Mouse (Mus musculus) cerebellum, postnatal 4 days (tissue): Measurements from ENCODE around the gene Clcn1.

ENCODE experiments used
- DNase-seq, 2 experiments: peaks; one replicate each; pipeline ENCODE4 v3.0.0; 2022; ENCODE audit warnings: low spot score in 2 of 2, mixed read lengths in 1 of 2

Clcn1 gene

GRCm38 (mm10) chr6:42286448-42286847 is at the start of gene Clcn1:
TSS of gene Clcn1 (plus strand) at chr6:42286685.
- no peak for DNase-seq

DNA sequence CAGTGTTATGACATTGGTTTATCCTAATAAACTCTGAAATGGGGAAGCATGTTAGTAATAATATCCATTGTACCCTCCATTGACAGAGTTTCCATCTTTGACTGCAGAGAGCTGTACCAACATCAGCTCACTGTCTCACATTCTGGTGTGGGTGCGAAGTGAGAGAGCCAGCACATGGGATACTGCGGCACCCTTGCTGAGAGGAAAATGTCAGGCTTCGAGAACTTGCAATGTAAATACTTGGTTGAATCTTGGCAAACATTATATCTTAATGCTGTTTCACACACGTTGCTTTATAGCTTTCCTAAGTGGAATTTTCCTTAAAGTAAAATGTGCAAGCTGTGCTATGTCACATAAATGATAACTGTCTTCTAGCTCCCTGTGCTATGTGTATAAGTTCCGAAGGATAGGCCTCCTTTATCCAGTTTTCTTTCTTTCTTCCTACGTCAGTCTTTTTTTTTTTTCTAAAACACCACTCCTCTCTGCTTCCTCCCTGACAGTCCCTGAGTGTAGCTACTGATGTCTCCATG is 49.1 kb upstream of the Clcn1 start:
- DNase-seq: no peak

DNA sequence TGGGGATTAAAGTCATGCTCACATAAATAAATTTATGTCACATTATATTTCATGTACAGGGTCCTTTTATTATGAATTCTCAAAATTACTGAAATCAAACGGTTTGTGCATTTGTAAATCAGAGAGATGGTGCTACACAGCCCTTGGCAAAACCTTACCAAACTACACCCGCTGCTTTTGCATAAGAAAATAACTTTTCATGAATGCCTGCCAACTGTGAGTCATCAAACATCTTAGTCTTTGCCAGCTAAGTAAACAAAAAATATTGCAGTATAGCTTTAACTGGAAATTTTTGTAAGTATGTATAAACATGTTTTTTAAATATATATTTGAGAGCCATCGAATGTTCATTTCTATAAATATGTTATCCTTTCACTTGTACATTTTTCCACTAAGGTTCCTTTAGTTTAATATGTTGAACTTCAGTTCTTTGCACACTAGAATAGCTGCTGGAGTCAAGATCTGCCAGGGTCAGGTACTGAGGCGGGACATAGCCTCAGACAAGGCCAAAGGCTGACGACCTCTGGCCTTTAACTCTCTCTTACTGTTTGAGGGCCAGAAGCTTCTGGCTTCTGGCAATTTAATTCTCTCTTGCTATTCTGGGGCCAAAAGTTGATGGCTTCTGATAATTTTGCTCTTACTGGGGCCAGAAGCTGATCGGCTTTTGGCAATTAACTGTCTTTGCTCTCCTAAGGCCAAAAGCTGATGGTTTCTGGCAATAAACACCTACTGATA is 45.0 kb upstream of the Clcn1 start:
- DNase-seq: no peak

DNA sequence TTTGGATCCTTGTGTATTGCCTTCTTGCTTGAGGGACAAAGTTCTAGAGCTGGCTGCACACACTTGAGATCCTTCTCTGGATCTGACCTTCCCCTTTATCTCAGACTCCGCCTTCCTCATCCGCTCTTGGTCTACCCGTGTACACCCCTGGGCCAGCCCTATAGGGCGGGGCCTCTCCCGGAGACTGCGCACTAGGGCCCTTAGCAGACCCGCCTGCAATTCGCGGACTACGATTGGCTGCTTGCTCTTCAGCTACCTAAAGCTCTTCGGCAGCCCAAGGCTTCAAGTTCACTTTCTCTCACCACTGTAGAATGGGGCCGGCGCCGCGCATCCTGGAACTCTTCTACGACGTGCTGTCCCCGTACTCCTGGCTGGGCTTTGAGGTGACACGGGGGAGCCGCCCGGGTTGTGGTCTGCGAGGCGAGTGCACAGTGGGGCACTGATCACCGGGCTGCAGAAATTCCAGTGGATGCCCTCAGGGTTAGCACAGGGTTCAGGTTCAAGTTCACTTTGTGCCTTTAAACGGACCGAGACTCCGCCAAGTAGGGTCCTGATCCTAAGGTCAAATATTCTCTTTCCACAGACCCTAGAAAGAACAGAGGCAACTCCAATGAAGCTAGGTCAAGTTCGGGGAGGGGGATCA is 40.7 kb upstream of the Clcn1 start, which contains the start of gene Gstk1:
Gene Gstk1 (plus strand): TSS at position 225 of the 643 bp plus-strand sequence.
- DNase-seq: peak; percentile 40 to 47

DNA sequence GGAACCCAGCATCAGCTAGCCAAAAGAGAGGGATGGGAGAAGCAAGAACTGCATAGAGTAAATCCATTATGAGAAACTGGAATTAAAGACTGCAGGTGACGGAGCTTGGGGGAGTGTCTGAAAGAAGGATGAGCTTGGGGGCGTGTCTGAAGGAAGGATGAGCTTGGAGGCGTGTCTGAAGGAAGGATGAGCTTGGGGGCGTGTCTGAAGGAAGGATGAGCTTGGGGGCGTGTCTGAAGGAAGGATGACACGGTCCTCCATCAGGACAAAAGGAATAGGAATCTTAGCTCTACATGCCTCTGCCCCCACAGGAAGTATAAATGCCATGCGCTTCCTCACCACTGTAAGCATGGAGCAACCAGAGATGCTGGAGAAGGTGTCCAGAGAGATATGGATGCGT is 39.3 kb upstream of the Clcn1 start:
- no peak for DNase-seq

DNA sequence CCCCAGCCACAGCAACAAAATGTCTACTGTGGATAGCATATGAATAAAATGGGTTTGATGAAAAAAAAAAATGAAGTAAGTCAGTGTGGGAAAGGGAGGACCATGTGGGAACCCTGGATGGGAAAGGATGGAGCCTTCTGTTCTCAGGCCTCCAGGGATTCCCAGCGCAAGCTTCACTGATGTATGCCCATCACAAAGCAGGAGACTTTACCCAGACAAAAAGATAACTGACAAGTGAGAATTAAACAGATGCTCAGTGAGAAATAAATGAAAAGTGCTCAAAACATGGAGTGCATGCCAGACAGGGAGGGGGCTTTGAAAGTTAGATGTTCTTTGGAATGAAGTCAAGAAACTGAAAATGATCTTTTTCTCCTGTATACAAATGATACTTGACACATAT is 38.5 kb upstream of the Clcn1 start:
- no peak for DNase-seq

DNA sequence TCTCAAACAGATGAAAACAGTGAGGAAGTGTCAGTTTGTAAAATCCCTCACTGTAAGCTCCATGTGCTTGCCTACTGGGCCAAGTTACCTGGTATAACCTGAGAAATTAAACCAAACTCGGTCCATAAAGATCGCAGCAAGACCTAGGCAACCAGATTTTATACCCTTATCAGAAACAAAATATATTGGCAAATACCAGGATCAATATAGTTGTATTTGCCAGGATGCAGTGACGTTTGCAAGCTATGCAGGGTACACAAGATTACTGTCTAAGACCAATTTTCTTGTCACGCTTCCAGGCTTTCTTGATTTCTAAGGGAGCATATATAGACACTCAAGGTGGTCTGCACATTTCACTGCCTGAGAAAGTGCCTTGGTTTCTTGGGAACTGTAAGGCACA is 34.7 kb upstream of the Clcn1 start:
- no peak for DNase-seq

DNA sequence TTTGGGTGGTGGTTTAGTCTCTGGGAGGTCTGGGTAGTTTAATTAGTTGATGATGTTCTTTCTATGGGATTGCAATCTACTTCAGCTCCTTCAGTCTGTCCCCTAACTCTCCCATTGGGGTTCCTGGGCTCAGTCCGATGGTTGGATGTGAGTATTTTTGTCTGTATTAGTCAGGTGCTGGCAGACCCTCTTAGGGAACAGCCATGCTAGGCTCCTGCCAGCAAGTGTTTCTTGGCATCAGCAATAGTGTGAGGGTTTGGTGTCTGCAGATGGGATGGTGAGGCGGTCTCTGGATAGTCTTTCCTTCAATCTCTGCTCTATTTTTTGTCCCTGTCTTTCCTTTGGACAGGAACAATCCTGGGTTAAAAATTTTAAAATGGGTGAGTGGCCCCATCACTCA is 33.4 kb upstream of the Clcn1 start:
- no peak for DNase-seq

GRCm38 (mm10) chr6:42257303-42257863 is 29.1 kb upstream of the Clcn1 start:
- peak in 1 of 2 experiments; percentile 45 for DNase-seq

DNA sequence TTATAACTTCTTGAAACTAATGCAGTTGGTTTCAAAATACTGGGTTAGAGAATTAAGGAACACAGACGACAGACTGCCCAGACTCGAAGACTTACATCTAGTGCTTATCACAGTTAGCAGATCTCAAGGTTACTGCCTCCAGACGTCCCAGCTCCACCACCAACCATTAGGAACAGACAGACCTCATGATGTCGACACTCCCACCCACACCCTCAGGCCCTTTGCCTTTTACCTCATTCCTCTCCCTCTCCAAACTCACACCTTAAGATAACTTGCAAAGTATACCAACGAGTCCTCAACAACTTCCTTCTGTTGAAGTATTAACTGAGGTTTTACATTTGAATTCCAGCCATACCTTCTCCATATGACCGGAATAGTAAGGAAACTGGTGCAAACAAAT is 26.1 kb upstream of the Clcn1 start:
- no peak for DNase-seq

DNA sequence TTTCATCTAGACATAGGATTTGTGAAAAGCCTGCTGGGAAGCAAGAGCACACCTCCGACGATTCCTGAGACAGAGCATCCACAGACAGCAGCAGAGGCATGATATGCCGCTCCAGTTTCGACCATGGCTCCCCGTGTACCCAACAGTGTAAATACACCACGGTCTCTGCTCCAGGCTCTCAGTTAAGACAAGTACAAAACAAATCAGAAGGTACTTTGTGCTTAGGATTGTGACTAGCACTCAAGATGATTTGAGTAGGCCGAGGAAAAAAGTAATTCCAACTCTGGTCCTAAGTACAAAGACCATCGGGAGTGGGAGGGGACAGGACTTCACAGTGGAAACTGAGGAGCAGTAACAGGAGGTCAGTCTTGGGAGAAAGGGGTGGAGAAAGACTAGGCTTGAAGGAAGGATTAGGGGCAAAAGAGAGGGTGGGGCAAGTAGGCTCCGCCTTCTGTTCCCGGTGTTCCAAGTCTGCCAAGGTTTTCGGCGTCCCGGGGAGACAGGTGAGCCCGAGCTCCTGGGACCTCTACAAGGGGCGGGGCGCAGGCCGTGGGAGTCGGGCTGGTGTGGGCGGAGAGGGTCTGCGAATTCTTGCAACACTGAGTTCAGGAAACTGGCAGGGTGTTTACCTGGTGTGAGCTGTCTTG is 24.8 kb upstream of the Clcn1 start, which contains the start of gene Tmem139:
Gene Tmem139 (plus strand): TSS at position 447 of the 647 bp plus-strand sequence.
- DNase-seq: no peak

DNA sequence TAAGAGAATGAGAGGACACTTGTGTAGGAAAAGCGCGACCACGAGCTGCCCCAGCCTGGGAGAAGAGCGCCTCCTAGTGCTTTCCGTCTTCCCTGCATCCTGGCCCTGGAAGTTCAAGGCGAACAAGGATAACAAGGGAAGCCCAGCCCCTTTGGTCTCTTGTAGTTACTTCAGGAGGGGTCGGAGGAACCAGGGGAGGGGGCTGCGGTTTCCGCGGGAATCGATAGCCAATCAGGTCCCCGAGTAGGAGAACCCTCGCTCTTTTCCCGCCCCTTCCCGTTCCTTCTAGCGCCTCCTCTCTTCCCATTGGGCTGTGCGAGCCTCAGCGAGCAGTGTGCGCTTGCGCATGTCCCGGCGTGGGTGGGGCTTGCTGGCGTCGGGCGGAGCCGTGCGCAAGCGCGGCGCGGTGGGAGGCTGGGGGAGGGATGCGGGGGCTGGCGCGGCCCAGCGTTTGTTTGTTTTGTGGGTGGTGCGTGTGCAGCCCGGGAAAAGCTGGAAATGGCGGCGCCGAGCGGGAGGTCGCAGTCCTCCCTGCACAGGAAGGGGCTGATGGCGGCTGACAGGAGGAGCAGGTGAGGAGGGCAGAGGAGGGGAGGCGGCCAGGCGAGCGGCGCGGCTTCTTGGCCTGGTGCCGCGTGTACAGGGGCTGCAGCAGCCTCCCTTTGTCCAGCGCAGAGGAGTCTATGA is 21.7 kb upstream of the Clcn1 start, which contains the start of gene Casp2:
Gene Casp2 (plus strand): TSS at position 360 of the 687 bp plus-strand sequence.
- DNase-seq: peak; percentile 95 to 98

- DNase-seq: no peak
These were observed 20.8 kb upstream of the Clcn1 start for GRCm38 (mm10) chr6:42265391-42266330.

- DNase-seq: no peak
These were observed 15.7 kb upstream of the Clcn1 start for GRCm38 (mm10) chr6:42270817-42271216.

DNA sequence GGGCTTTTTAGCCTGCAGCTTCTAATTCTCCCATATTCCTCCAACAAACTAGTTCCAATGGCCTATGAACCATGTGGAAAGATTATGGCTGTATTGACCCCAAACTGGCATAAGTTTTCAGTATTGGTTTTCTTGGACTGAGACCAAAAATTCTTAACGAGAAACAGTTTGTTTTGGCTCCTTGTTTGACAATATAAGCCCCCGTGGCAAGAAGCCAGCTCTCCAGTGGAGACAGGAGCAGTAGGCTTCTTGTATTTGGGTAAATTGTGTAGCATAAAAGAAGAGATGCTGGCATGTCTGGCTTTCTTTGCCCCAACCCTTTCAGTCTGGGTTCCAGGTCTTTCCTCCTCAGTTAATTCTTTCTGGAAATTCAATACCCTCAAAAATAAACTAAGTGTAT is 10.3 kb upstream of the Clcn1 start:
- DNase-seq: no peak

DNA sequence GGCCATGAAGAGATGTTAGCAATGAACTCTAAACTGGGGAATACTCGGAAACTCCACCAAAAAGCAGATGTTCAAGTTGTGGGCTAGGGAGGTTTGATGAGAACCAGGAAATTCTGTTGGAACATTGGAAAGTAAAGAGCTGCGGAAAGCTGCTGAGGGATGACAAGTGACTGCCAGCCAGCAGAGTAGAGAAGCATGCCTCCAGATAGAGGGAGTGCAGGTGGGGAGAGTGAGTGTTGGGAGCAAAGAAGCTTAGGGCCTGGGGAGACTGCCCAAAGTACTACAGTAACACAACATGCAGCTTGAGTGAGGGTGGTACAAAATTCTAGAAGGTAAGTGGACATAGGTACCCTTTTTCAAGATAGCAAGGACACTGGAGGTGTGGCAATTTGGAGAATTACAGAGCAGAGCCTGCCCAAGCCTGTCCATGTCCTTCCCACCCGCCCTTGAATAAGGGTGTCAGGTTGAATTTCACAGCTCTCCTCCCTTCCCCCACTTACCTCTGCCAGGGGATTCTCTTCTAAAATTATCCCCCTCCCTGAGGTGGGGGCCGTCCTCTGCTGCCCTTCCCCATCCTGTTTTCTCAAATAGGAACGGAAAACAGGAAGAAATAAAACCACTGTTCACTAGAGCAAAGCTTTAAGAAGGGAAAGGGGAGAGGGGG is 3.5 kb upstream of the Clcn1 start:
- no peak for DNase-seq

DNA sequence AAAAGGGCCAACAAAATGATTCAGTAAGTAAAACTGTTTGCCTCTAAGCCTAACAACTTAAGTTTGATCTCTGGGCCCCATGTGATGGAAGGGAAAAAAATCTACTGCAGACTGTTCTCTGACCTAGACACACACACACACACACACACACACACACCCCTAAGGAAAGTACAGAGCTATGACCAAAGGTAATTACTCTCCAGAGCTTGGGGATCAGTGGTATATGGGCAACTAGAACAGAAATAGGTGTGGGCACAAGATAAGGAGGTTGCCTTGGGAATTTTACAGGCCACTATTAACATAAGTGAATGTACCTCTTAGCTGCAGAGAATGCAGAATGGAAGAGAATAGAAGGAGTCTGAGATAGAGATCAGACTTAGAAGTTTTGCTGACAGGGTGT is 1.1 kb downstream of the Clcn1 start:
- no peak for DNase-seq

DNA sequence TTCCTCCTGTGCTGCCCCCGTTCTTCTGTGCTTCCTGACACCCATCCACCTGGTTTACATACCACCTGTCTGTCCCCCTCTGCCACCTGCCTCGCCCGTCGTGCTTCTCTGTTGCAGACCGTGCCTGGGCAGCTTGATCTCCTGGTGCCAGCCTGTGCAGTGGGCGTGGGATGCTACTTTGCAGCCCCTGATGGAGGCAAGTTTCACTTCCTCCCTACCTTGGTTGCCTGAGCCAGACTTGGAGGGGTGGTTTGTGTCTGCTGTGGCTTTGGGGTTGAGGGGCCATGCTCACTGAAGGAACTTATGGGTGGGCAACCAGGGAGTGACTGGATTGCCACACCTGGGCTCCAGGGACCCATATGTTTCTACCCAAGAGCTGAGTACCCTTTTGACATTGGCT is 6.8 kb downstream of the Clcn1 start:
- no peak for DNase-seq

DNA sequence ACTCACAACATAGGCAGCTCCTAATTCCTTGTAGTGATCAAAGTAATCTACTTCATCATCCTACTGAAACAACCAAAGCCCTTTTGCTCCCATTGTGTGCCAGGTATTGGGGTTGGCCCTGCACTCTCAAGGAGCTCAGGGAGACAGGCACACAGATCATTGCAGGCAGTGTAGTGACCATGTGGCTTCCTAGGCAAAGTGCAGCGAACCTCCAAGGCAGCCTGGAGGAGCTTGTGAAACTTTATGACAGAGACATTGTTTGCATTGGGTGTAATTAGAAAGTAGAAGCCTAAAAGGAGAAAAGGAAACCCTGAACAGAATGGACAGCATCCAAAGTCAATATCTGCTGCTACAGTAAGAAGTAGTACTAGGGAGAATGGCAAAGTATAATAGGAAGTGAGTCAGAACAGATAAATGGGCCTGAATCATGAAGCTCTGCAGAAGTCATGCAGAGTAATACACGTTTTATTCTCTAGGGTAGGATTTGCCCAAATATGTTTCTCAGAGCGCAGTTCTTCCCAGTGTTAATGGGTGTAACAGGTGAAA is 9.1 kb downstream of the Clcn1 start:
- DNase-seq: no peak

GRCm38 (mm10) chr6:42299362-42299761 is 12.9 kb downstream of the Clcn1 start:
- DNase-seq: no peak
